Mouse (Mus musculus): ENCODE measurements around the gene Bap1. TPM values are rescaled to one million over a fixed set of nuclear protein-coding genes. Genes with fewer than 3 reads are reported as not detected.

Gene Bap1
- total and polyA plus RNA-seq, 2 experiments from 2014 or later, result 115 to 136 TPM

GRCm38 (mm10) chr14:31216846-31217245, 34.4 kb upstream of the Bap1 start, which contains the start of gene Nisch:
Gene Nisch (minus strand): TSS chr14:31216946.
- TF ChIP-seq CTCF (IDR thresholded peaks at IDR 0.05; ENCODE audit: low read depth), result no peak
- Histone ChIP-seq H3K4me2 (ENCODE audit: low read depth) (no peak within 1 kb of the TSS), H3K9ac (no peak within 1 kb of the TSS), H3K36me3 (ENCODE audit: insufficient read depth) (no peaks in the 10 kb centered on the region), H3K4me3 (ENCODE audit: low read depth, low read length) (no peak within 1 kb of the TSS), H3K4me1 (ENCODE audit: insufficient read depth) (no peaks in the 10 kb centered on the region), H3K27me3 (ENCODE audit: insufficient read depth, low read length) (no peaks in the 10 kb centered on the region), H3K9me3 (ENCODE audit: low read length) (no peaks in the 10 kb centered on the region), H3K27ac (ENCODE audit: low read depth, low read length) (no peak within 1 kb of the TSS)
- ATAC-seq (no peak), DNase-seq (no peak)
- WGBS, result 63% methylated on average over 2 of the region's 2 CpGs

DNA sequence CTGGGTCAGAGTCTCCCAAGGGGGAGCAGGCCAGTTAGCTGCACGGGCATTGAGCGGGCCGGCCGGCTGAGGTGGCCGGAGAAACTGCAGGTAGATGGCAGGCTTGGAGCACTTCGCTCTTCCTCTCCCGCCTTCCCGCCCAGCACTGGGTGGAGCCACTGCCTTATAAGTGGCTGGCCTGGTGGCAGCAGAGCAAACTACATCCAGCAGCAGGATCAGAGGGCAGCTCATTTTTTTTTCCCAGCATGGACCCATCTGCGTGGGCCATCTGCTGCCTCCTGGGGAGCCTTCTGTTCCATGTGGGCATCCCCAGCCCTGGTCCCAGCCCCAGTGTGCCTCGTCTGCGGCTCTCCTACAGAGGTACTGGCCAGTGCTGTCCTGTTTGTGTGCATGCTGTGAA, 33.6 kb upstream of the Bap1 start, which contains the start of gene Sema3g:
Gene Sema3g, plus strand, starts transcription at position 195 of the 400 bp plus-strand sequence.
- peak; percentile 62 for TF ChIP-seq CTCF (IDR thresholded peaks at IDR 0.05; ENCODE audit: low read depth)
- Histone ChIP-seq H3K27me3 (ENCODE audit: insufficient read depth, low read length) (no peaks in the 10 kb centered on the region), H3K4me2 (ENCODE audit: low read depth) (no peak within 1 kb of the TSS), H3K27ac (ENCODE audit: low read depth, low read length) (no peak within 1 kb of the TSS), H3K36me3 (ENCODE audit: insufficient read depth) (no peaks in the 10 kb centered on the region), H3K9me3 (ENCODE audit: low read length) (no peaks in the 10 kb centered on the region), H3K4me1 (ENCODE audit: insufficient read depth) (no peaks in the 10 kb centered on the region), H3K4me3 (ENCODE audit: low read depth, low read length) (no peak within 1 kb of the TSS), H3K9ac (no peak within 1 kb of the TSS)
- ATAC-seq (peak; percentile 58), DNase-seq (no peak)
- WGBS, result 18% methylated on average over 11 of the region's 11 CpGs

GRCm38 (mm10) chr14:31226978-31227377, 24.3 kb upstream of the Bap1 start:
- Histone ChIP-seq H3K4me3 (ENCODE audit: low read depth, low read length) (no peak overlapping the region), H3K9me3 (ENCODE audit: low read length) (no peaks in the 10 kb centered on the region), H3K36me3 (ENCODE audit: insufficient read depth) (no peaks in the 10 kb centered on the region), H3K4me2 (ENCODE audit: low read depth) (no peak overlapping the region), H3K27ac (ENCODE audit: low read depth, low read length) (no peak overlapping the region), H3K9ac (no peak overlapping the region), H3K27me3 (ENCODE audit: insufficient read depth, low read length) (no peaks in the 10 kb centered on the region), H3K4me1 (ENCODE audit: insufficient read depth) (no peaks in the 10 kb centered on the region)
- TF ChIP-seq CTCF (IDR thresholded peaks at IDR 0.05; ENCODE audit: low read depth), result no peak
- 33% methylated on average over 4 of the region's 4 CpGs for WGBS
- ATAC-seq (peak; percentile 79), DNase-seq (peak; percentile 58)

- Histone ChIP-seq H3K4me3 (ENCODE audit: low read depth, low read length) (no peak overlapping the region), H3K4me1 (ENCODE audit: insufficient read depth) (no peaks in the 10 kb centered on the region), H3K9ac (no peak overlapping the region), H3K36me3 (ENCODE audit: insufficient read depth) (no peaks in the 10 kb centered on the region), H3K27ac (ENCODE audit: low read depth, low read length) (no peak overlapping the region), H3K4me2 (ENCODE audit: low read depth) (no peak overlapping the region), H3K27me3 (ENCODE audit: insufficient read depth, low read length) (no peaks in the 10 kb centered on the region), H3K9me3 (ENCODE audit: low read length) (no peaks in the 10 kb centered on the region)
- no peak for ATAC-seq
- WGBS, result 85% methylated on average over 6 of the region's 6 CpGs
- no peak for DNase-seq
- TF ChIP-seq CTCF (IDR thresholded peaks at IDR 0.05; ENCODE audit: low read depth), result no peak
Measured at GRCm38 (mm10) chr14:31228234-31228633, 23.0 kb upstream of the Bap1 start.

DNA sequence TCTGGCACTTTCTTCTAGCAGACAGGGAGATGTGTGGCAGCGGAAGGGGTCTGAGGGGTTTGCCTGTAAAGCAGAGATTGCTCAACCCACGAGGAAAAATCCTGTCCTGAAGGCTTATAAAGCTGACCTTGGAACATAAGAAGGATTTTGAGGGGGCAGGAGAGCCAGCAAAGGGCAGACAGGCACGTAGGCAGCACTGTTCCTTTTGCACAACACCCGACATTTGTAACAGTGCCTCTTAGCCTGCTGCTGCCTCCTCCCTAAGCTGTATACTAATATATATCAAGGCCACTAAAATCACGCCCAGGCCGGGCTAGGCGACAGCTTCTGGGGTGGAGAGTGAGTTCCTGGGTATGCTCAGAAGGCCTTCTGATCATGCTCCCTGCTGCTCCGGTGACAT, 20.8 kb upstream of the Bap1 start:
- WGBS, result 68% methylated on average over 8 of the region's 8 CpGs
- DNase-seq, result no peak
- H3K4me1 ChIP-seq (ENCODE audit: insufficient read depth), result peaks cover 4% of the 10 kb centered on the region; the same call in 1 of the 2 replicates

GRCm38 (mm10) chr14:31232404-31233069, 18.7 kb upstream of the Bap1 start:
- ATAC-seq (no peak), DNase-seq (no peak)
- Histone ChIP-seq H3K4me2 (ENCODE audit: low read depth) (no peak overlapping the region), H3K9me3 (ENCODE audit: low read length) (no peaks in the 10 kb centered on the region), H3K4me1 (ENCODE audit: insufficient read depth) (peaks cover 4% of the 10 kb centered on the region; the same call in 1 of the 2 replicates), H3K27ac (ENCODE audit: low read depth, low read length) (no peak overlapping the region), H3K36me3 (ENCODE audit: insufficient read depth) (no peaks in the 10 kb centered on the region), H3K9ac (no peak overlapping the region), H3K4me3 (ENCODE audit: low read depth, low read length) (no peak overlapping the region), H3K27me3 (ENCODE audit: insufficient read depth, low read length) (no peaks in the 10 kb centered on the region)
- TF ChIP-seq CTCF (IDR thresholded peaks at IDR 0.05; ENCODE audit: low read depth), result no peak
- 85% methylated on average over 13 of the region's 13 CpGs for whole genome bisulfite sequencing

More for the DNA sequence above, 20.8 kb upstream of the Bap1 start:
- Histone ChIP-seq H3K27me3 (ENCODE audit: insufficient read depth, low read length) (no peaks in the 10 kb centered on the region), H3K9ac (no peak overlapping the region), H3K4me3 (ENCODE audit: low read depth, low read length) (no peak overlapping the region), H3K27ac (ENCODE audit: low read depth, low read length) (no peak overlapping the region), H3K4me2 (ENCODE audit: low read depth) (no peak overlapping the region), H3K36me3 (ENCODE audit: insufficient read depth) (no peaks in the 10 kb centered on the region), H3K9me3 (ENCODE audit: low read length) (no peaks in the 10 kb centered on the region)
- no peak for ATAC-seq
- no peak for TF ChIP-seq CTCF (IDR thresholded peaks at IDR 0.05; ENCODE audit: low read depth)

DNA sequence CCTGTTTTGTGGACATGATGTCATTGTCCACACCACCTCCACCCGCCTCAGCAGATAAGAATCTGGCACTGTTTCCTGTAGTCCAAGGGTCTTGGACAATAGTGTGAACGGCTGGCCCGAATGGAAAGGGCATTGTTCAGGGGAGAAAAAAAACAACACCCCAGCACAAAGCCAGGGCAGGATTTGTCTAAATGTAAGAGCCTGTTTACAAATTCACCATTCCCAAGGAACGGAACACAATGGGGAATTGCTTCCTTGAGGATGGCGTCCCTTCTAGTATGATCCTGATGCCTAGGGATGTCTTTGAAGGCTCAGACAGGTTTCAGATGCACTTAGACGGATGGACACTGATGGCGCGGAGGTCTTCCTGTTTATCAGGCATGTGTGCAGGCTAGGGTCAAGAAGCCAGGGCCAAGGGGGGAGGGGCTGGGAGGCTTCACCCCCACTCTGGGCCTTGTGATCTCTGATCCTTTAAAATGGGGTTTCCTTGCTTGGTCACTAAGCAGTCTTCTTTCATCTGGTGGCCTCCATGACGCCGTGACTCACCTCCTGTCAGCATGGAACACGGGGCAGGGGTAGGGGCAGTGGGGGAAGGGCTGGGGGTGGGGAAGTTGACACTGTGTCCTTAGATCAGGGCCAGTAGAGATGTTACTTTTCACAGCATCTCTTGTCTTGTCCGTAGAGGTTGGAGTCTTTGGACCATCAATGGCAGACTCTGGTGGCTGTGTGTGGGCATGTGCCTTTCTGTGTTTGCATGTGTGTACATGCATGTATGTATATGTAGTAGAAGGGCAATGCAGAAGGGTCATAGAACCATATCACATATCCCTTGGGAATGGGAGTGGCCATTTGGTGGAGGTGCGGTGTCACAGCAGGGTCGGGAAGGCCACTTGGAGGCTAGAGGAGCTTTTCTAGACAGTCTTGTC, 17.9 kb upstream of the Bap1 start:
- ATAC-seq, result no peak
- DNase-seq, result no peak

More for the DNA sequence above, 17.9 kb upstream of the Bap1 start:
- H3K4me3 ChIP-seq (ENCODE audit: low read depth, low read length), result no peak overlapping the region
- H3K27ac ChIP-seq (ENCODE audit: low read depth, low read length), result no peak overlapping the region
- H3K4me2 ChIP-seq (ENCODE audit: low read depth), result no peak overlapping the region
- no peaks in the 10 kb centered on the region for H3K9me3 ChIP-seq (ENCODE audit: low read length)
- no peak overlapping the region for H3K9ac ChIP-seq
- no peaks in the 10 kb centered on the region for H3K36me3 ChIP-seq (ENCODE audit: insufficient read depth)
- TF ChIP-seq CTCF (IDR thresholded peaks at IDR 0.05; ENCODE audit: low read depth), result no peak
- H3K27me3 ChIP-seq (ENCODE audit: insufficient read depth, low read length), result no peaks in the 10 kb centered on the region
- 84% methylated on average over 14 of the region's 14 CpGs for WGBS
- peaks cover 4% of the 10 kb centered on the region; the same call in 1 of the 2 replicates for H3K4me1 ChIP-seq (ENCODE audit: insufficient read depth)
